Mouse (Mus musculus): ENCODE results near the gene Olfr596.
"Not testable (repeated sequence)": the region's sequence is repeated elsewhere in the genome, so short reads cannot be mapped to it uniquely, and the experiment has no call there.

Gene Olfr596

GRCm38 (mm10) chr7:103305348-103305747 lies at the start of gene Olfr596:
Gene Olfr596, plus strand, starts transcription at chr7:103305648.
- DNase-seq (ENCODE audit: low read depth): not testable (repeated sequence)

GRCm38 (mm10) chr7:103316015-103316414 lies 10.6 kb downstream of the Olfr596 start, which contains the start of gene Olfr597:
Gene Olfr597, plus strand, starts transcription at chr7:103316315.
- not testable (repeated sequence) for DNase-seq (ENCODE audit: low read depth)

DNA sequence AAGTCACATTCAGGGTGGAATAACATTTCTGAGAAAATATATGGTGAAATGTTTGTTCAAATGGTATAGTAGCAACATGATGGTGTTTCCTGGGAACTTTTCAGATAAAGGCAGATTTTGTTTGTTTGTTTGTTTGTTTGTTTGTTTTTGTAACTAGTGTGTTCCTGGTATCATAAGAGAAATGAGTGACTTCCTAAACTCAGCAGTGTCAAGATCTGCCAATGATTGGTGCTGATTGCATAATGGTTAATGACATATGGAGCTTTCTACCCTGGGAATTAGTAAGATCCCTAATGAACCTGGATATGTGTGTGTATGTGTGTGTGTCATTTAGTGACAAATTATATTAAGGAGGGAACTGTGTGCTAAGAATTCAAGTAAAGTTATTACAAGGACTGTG lies 17.8 kb downstream of the Olfr596 start, which contains the start of gene Olfr598:
Gene Olfr598 (plus strand): TSS at position 301 of the 400 bp plus-strand sequence.
- DNase-seq (ENCODE audit: low read depth): no peak

DNA sequence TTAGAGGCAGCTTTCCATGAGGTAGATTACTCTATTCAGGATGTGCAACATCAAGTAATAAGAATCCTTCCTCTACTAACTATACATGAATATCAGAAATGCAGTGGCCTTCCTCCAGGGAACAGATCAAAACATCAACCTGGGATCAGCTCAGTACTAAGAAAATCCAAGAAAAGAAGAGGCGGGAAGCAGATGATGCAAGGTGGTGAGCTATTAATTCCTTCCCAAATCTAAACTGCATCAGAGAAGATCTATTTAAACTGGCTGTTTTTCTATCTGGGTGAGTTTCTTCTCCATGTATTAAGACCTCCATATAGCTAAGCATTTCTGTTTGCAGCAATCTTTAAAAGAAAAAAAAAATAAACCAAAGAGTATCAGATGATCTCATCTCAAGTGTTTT lies 30.2 kb downstream of the Olfr596 start, which contains the start of gene Olfr599:
Gene Olfr599 (plus strand): TSS at position 301 of the 400 bp plus-strand sequence.
- no peak for DNase-seq (ENCODE audit: low read depth)

DNA sequence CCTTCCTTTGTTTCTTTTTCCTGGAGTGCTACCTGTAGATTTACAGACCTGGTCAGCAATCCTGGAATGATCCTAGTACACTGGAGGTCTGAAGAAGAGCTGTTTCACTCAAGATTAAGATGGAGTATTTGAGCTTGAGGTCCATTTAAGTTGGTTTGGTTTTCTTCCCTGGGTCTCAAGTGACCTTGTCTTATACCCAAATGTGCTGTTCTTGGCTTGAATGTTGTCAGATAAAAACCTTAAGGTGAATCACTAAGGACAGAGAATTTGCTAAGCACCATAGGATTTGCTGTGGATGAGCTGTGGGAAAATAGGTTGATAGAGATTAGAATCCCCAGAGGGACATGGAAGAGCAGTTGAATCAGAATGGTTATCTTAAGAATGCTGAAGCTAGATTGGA lies 44.1 kb downstream of the Olfr596 start, which contains the start of gene Olfr600:
Gene Olfr600 (minus strand): TSS at position 101 of the 400 bp plus-strand sequence.
- no peak for DNase-seq (ENCODE audit: low read depth)
